Mouse (Mus musculus) A20 (cell line): Measurements from ENCODE around the gene Sox5.

Source experiments
- DNase-seq: peaks from one replicate; pipeline ENCODE4 v3.0.0-alpha.2; 2011; ENCODE audit warnings: low read depth, low spot score

Sox5 gene

GRCm38 (mm10) chr6:144659115-144660108, 122.4 kb downstream of the Sox5 start:
- DNase-seq: no peak

- no peak for DNase-seq
Measured at GRCm38 (mm10) chr6:144652876-144653275, 128.9 kb downstream of the Sox5 start.

GRCm38 (mm10) chr6:144648896-144649295, 132.9 kb downstream of the Sox5 start:
- no peak for DNase-seq

- DNase-seq: no peak
Measured at GRCm38 (mm10) chr6:144648124-144648591, 133.6 kb downstream of the Sox5 start.

- no peak for DNase-seq
Measured at GRCm38 (mm10) chr6:144646331-144646730, 135.4 kb downstream of the Sox5 start.

GRCm38 (mm10) chr6:144645796-144646195, 136.0 kb downstream of the Sox5 start:
- no peak for DNase-seq

GRCm38 (mm10) chr6:144644711-144645110, 137.1 kb downstream of the Sox5 start:
- DNase-seq: no peak

GRCm38 (mm10) chr6:144643601-144644000, 138.2 kb downstream of the Sox5 start:
- DNase-seq: no peak

GRCm38 (mm10) chr6:144641888-144642287, 139.9 kb downstream of the Sox5 start:
- no peak for DNase-seq

GRCm38 (mm10) chr6:144640591-144640990, 141.2 kb downstream of the Sox5 start:
- DNase-seq: no peak

- DNase-seq: no peak
Measured at GRCm38 (mm10) chr6:144638547-144638946, 143.2 kb downstream of the Sox5 start.

GRCm38 (mm10) chr6:144627539-144628115, 154.2 kb downstream of the Sox5 start:
- no peak for DNase-seq

- no peak for DNase-seq
Measured at GRCm38 (mm10) chr6:144621089-144621769, 160.5 kb downstream of the Sox5 start.

GRCm38 (mm10) chr6:144611383-144611791, 170.4 kb downstream of the Sox5 start:
- DNase-seq: no peak

GRCm38 (mm10) chr6:144610878-144611277, 170.9 kb downstream of the Sox5 start:
- no peak for DNase-seq

- no peak for DNase-seq
Measured at GRCm38 (mm10) chr6:144602883-144603282, 178.9 kb downstream of the Sox5 start.

GRCm38 (mm10) chr6:144600351-144600750, 181.4 kb downstream of the Sox5 start:
- DNase-seq: no peak

- no peak for DNase-seq
Measured at GRCm38 (mm10) chr6:144598324-144598973, 183.3 kb downstream of the Sox5 start.

- DNase-seq: no peak
Measured at GRCm38 (mm10) chr6:144596536-144597210, 185.1 kb downstream of the Sox5 start.

- DNase-seq: no peak
Measured at GRCm38 (mm10) chr6:144584854-144585253, 196.9 kb downstream of the Sox5 start.
